Mouse (Mus musculus): ENCODE data around the gene Cnot6. TPM values are rescaled to one million over a fixed set of nuclear protein-coding genes. Genes with fewer than 3 reads are reported as not detected.

Cnot6 gene
- 61.5 and 65.9 TPM in 2 replicates for polyA plus RNA-seq (2016; fragmentation: Nextera tagmentation; extraction: Ambion mirVana)

- H3K9ac ChIP-seq, result peak within 1 kb of the TSS; percentile 95
- peak; percentile 97 for ATAC-seq (ENCODE audit: insufficient number of reproducible peaks, low FRiP score)
- H3K27me3 ChIP-seq (replicated peaks), result no peaks in the 10 kb centered on the region
- peaks cover 30% of the 10 kb centered on the region for H3K4me1 ChIP-seq (replicated peaks)
- peak within 1 kb of the TSS; percentile 89 for H3K27ac ChIP-seq (ENCODE audit: poor library complexity, severe bottlenecking)
- peak within 1 kb of the TSS; percentile 95 for H3K4me3 ChIP-seq
- peak within 1 kb of the TSS; percentile 76 for H3K4me2 ChIP-seq
- 1% methylated on average over 65 of the region's 65 CpGs for WGBS
- no peaks in the 10 kb centered on the region for H3K9me3 ChIP-seq (replicated peaks)
- peaks cover 3% of the 10 kb centered on the region; the same call in 1 of the 2 replicates for H3K36me3 ChIP-seq
Measured at GRCm38 (mm10) chr11:49712555-49713335, at the start of gene Cnot6. Gene Cnot6 (minus strand): TSS chr11:49712723.

GRCm38 (mm10) chr11:49761130-49761529 is 48.6 kb upstream of the Cnot6 start:
- Histone ChIP-seq H3K27me3 (replicated peaks) (no peaks in the 10 kb centered on the region), H3K9me3 (replicated peaks) (no peaks in the 10 kb centered on the region), H3K4me1 (replicated peaks) (peaks cover 21% of the 10 kb centered on the region), H3K4me3 (no peak overlapping the region), H3K4me2 (no peak overlapping the region), H3K27ac (ENCODE audit: poor library complexity, severe bottlenecking) (no peak overlapping the region), H3K9ac (no peak overlapping the region), H3K36me3 (no peaks in the 10 kb centered on the region)
- ATAC-seq (ENCODE audit: insufficient number of reproducible peaks, low FRiP score), result no peak
- WGBS, result 83% methylated on average over 5 of the region's 5 CpGs

GRCm38 (mm10) chr11:49758096-49758495 is 45.6 kb upstream of the Cnot6 start:
- 88% methylated on average over 3 of the region's 3 CpGs for WGBS
- no peak overlapping the region for H3K9ac ChIP-seq
- H3K27me3 ChIP-seq (replicated peaks), result no peaks in the 10 kb centered on the region
- peaks cover 18% of the 10 kb centered on the region for H3K4me1 ChIP-seq (replicated peaks)
- H3K36me3 ChIP-seq, result no peaks in the 10 kb centered on the region
- H3K9me3 ChIP-seq (replicated peaks), result no peaks in the 10 kb centered on the region
- no peak overlapping the region for H3K4me2 ChIP-seq
- no peak overlapping the region for H3K4me3 ChIP-seq
- H3K27ac ChIP-seq (ENCODE audit: poor library complexity, severe bottlenecking), result no peak overlapping the region
- no peak for ATAC-seq (ENCODE audit: insufficient number of reproducible peaks, low FRiP score)

GRCm38 (mm10) chr11:49754958-49755665 is 42.6 kb upstream of the Cnot6 start:
- peak; percentile 64 for ATAC-seq (ENCODE audit: insufficient number of reproducible peaks, low FRiP score)
- Histone ChIP-seq H3K27me3 (replicated peaks) (no peaks in the 10 kb centered on the region), H3K9me3 (replicated peaks) (no peaks in the 10 kb centered on the region), H3K4me3 (no peak overlapping the region), H3K9ac (no peak overlapping the region), H3K4me1 (replicated peaks) (peaks cover 18% of the 10 kb centered on the region), H3K27ac (ENCODE audit: poor library complexity, severe bottlenecking) (peak overlapping the region; percentile 68), H3K4me2 (no peak overlapping the region), H3K36me3 (no peaks in the 10 kb centered on the region)
- 40% methylated on average over 12 of the region's 12 CpGs for WGBS

GRCm38 (mm10) chr11:49746756-49747155 is 34.2 kb upstream of the Cnot6 start:
- Histone ChIP-seq H3K4me3 (no peak overlapping the region), H3K4me2 (no peak overlapping the region), H3K9me3 (replicated peaks) (peaks cover 5% of the 10 kb centered on the region), H3K4me1 (replicated peaks) (no peaks in the 10 kb centered on the region), H3K27ac (ENCODE audit: poor library complexity, severe bottlenecking) (no peak overlapping the region), H3K9ac (no peak overlapping the region), H3K36me3 (no peaks in the 10 kb centered on the region), H3K27me3 (replicated peaks) (no peaks in the 10 kb centered on the region)
- WGBS, result 87% methylated on average over 1 of the region's 1 CpGs
- no peak for ATAC-seq (ENCODE audit: insufficient number of reproducible peaks, low FRiP score)

GRCm38 (mm10) chr11:49745839-49746238 is 33.3 kb upstream of the Cnot6 start:
- Histone ChIP-seq H3K9ac (no peak overlapping the region), H3K4me1 (replicated peaks) (no peaks in the 10 kb centered on the region), H3K4me3 (no peak overlapping the region), H3K9me3 (replicated peaks) (peaks cover 5% of the 10 kb centered on the region), H3K36me3 (no peaks in the 10 kb centered on the region), H3K27ac (ENCODE audit: poor library complexity, severe bottlenecking) (no peak overlapping the region), H3K4me2 (no peak overlapping the region), H3K27me3 (replicated peaks) (no peaks in the 10 kb centered on the region)
- no peak for ATAC-seq (ENCODE audit: insufficient number of reproducible peaks, low FRiP score)
- 68% methylated on average over 3 of the region's 3 CpGs for WGBS

GRCm38 (mm10) chr11:49744981-49745380 is 32.5 kb upstream of the Cnot6 start:
- Histone ChIP-seq H3K27ac (ENCODE audit: poor library complexity, severe bottlenecking) (no peak overlapping the region), H3K27me3 (replicated peaks) (no peaks in the 10 kb centered on the region), H3K4me1 (replicated peaks) (no peaks in the 10 kb centered on the region), H3K9ac (no peak overlapping the region), H3K4me2 (no peak overlapping the region), H3K36me3 (no peaks in the 10 kb centered on the region), H3K4me3 (no peak overlapping the region), H3K9me3 (replicated peaks) (peaks cover 5% of the 10 kb centered on the region)
- ATAC-seq (ENCODE audit: insufficient number of reproducible peaks, low FRiP score), result no peak

GRCm38 (mm10) chr11:49743634-49744033 is 31.1 kb upstream of the Cnot6 start:
- Histone ChIP-seq H3K4me1 (replicated peaks) (0 out of 2 replicates have a peak, but pooled peaks cover 2% of the 10 kb centered on the region), H3K4me3 (no peak overlapping the region), H3K4me2 (no peak overlapping the region), H3K27ac (ENCODE audit: poor library complexity, severe bottlenecking) (no peak overlapping the region), H3K9ac (no peak overlapping the region), H3K36me3 (no peaks in the 10 kb centered on the region), H3K9me3 (replicated peaks) (no peaks in the 10 kb centered on the region; the same call in 1 of the 2 replicates), H3K27me3 (replicated peaks) (no peaks in the 10 kb centered on the region)
- WGBS, result 80% methylated on average over 7 of the region's 7 CpGs
- no peak for ATAC-seq (ENCODE audit: insufficient number of reproducible peaks, low FRiP score)

GRCm38 (mm10) chr11:49742248-49742647 is 29.7 kb upstream of the Cnot6 start:
- peaks cover 4% of the 10 kb centered on the region; the same call in 1 of the 2 replicates for H3K4me1 ChIP-seq (replicated peaks)

GRCm38 (mm10) chr11:49739776-49740175 is 27.3 kb upstream of the Cnot6 start:
- Histone ChIP-seq H3K4me2 (no peak overlapping the region), H3K4me1 (replicated peaks) (peaks cover 17% of the 10 kb centered on the region), H3K27me3 (replicated peaks) (no peaks in the 10 kb centered on the region), H3K36me3 (no peaks in the 10 kb centered on the region), H3K27ac (ENCODE audit: poor library complexity, severe bottlenecking) (no peak overlapping the region), H3K4me3 (no peak overlapping the region), H3K9ac (no peak overlapping the region), H3K9me3 (replicated peaks) (no peaks in the 10 kb centered on the region)
- no peak for ATAC-seq (ENCODE audit: insufficient number of reproducible peaks, low FRiP score)
- WGBS, result 52% methylated on average over 3 of the region's 3 CpGs

More at GRCm38 (mm10) chr11:49742248-49742647, 29.7 kb upstream of the Cnot6 start:
- no peak overlapping the region for H3K4me3 ChIP-seq
- H3K27me3 ChIP-seq (replicated peaks), result no peaks in the 10 kb centered on the region
- no peak overlapping the region for H3K27ac ChIP-seq (ENCODE audit: poor library complexity, severe bottlenecking)
- no peak overlapping the region for H3K4me2 ChIP-seq
- H3K36me3 ChIP-seq, result no peaks in the 10 kb centered on the region
- 62% methylated on average over 8 of the region's 8 CpGs for WGBS
- no peaks in the 10 kb centered on the region for H3K9me3 ChIP-seq (replicated peaks)
- H3K9ac ChIP-seq, result no peak overlapping the region
- ATAC-seq (ENCODE audit: insufficient number of reproducible peaks, low FRiP score), result no peak

- ATAC-seq (ENCODE audit: insufficient number of reproducible peaks, low FRiP score), result no peak
- Histone ChIP-seq H3K27me3 (replicated peaks) (no peaks in the 10 kb centered on the region), H3K4me3 (no peak overlapping the region), H3K4me1 (replicated peaks) (peaks cover 17% of the 10 kb centered on the region), H3K36me3 (no peaks in the 10 kb centered on the region), H3K27ac (ENCODE audit: poor library complexity, severe bottlenecking) (no peak overlapping the region), H3K9ac (no peak overlapping the region), H3K4me2 (no peak overlapping the region), H3K9me3 (replicated peaks) (no peaks in the 10 kb centered on the region)
- 74% methylated on average over 11 of the region's 11 CpGs for WGBS
Measured at GRCm38 (mm10) chr11:49738659-49739406, 26.3 kb upstream of the Cnot6 start.

All from heart, embryonic 12.5 days (tissue).